Mouse (Mus musculus) B cell, adult 67 days (primary cell): ENCODE results near the gene Psme4. TPM values are rescaled to one million over a fixed set of nuclear protein-coding genes. Genes with fewer than 3 reads are reported as not detected.

Experiments
- total RNA-seq, 2 experiments: library from RNA; stranded (reverse); gene quantifications; 4 replicates each; pipeline ENCODE4 v1.2.4; 2023

Psme4 gene
- total RNA-seq: 10 to 100 TPM; 71.8 to 73.2 TPM

GRCm38 (mm10) chr11:30771267-30771903 lies at the start of gene Psme4:
TSS of gene Psme4 (plus strand) at chr11:30771726.

GRCm38 (mm10) chr11:30885171-30885871 lies 113.8 kb downstream of the Psme4 start, which contains the start of the genes Gpr75 and Asb3:
TSS of gene Gpr75 (plus strand) at chr11:30885358.
TSS of gene Asb3 (plus strand) at chr11:30885416.

Other genes with a start within 250 kb of the Psme4 start
- 1 to 10 TPM; 1.4 to 2.2 TPM for gene Acyp2, start 122.1 kb upstream of the Psme4 start, total RNA-seq
- under 1 TPM in 1 of 2 experiments, not detected in 1; 0.56 TPM for gene Gpr75, start 113.6 kb downstream of the Psme4 start, total RNA-seq
- 10 to 100 TPM; 20.1 to 20.5 TPM for gene Asb3, start 113.7 kb downstream of the Psme4 start, total RNA-seq
- 10 to 100 TPM; 29.7 to 32.0 TPM for gene Erlec1, start 182.6 kb downstream of the Psme4 start, total RNA-seq
- gene Chac2, start 214.6 kb downstream of the Psme4 start, total RNA-seq: 1 to 10 TPM; 2.6 to 2.8 TPM